Mouse (Mus musculus) embryo, embryonic 11 days (tissue): ENCODE data around the gene Plekha5.

Experiments
- DNase-seq: peaks from one replicate; pipeline ENCODE4 v3.0.0-alpha.2; 2015

Plekha5 gene

DNA sequence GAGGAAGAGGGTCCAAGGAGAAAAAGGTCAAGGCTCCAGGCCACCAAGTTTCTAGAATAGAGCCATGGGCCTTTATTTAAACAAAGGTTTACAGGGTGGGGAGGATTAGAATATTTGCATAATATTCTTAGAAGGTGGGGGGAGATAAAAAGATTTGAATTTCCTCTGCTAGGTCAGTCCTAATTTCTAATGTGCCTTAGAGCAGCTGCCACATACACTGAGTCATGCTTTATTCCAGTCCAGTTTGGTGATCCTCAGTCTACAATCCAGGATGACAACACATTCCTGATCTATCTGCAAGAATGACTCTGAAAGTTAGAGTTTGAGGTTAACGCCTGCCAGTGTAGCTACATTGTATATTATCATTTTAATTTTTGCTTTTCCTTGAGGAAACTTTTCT is 197.8 kb downstream of the Plekha5 start:
- DNase-seq, result no peak

DNA sequence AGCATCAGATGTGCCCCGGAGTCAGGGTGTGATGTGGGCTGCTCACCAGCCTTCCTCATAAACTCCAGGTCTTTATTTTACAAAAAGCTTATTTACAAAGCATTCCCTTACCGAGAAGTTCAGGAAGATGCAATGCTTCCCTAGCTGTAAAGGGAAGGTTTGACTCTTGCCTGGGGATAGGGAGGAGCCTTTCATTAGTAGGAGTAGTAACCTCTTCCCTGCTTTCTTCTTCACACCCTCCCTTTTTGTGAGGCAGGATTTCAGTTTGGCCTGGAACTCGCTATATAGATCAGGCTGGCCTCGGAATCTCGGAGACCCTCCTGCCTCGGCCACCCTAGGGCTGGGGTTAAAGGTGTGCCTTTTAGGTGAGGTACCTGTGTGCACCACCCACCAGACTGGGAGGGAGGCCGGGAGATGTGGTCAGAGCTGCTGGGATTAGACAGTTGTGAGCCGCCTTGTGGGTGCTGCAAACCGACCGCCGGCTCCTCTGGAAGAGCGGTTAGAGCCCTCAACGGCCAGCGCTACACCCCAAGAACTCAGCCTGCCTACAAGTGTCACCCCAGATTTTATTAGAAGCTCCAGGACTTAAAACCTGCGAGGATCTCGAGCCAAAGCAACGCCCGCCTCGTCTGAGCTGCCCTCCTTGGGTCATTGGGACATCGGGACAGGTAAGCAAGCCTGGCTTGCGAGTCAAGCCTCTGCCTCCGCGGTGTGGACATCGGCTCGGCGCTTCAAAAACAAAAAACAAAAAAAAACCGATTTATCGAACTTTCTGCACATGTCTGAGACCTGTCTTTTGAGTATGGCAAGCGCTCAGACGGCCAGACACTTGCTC is 198.8 kb downstream of the Plekha5 start, which contains the start of gene Aebp2:
Gene Aebp2 (plus strand): TSS at position 273 of the 835 bp plus-strand sequence.
- no peak for DNase-seq

DNA sequence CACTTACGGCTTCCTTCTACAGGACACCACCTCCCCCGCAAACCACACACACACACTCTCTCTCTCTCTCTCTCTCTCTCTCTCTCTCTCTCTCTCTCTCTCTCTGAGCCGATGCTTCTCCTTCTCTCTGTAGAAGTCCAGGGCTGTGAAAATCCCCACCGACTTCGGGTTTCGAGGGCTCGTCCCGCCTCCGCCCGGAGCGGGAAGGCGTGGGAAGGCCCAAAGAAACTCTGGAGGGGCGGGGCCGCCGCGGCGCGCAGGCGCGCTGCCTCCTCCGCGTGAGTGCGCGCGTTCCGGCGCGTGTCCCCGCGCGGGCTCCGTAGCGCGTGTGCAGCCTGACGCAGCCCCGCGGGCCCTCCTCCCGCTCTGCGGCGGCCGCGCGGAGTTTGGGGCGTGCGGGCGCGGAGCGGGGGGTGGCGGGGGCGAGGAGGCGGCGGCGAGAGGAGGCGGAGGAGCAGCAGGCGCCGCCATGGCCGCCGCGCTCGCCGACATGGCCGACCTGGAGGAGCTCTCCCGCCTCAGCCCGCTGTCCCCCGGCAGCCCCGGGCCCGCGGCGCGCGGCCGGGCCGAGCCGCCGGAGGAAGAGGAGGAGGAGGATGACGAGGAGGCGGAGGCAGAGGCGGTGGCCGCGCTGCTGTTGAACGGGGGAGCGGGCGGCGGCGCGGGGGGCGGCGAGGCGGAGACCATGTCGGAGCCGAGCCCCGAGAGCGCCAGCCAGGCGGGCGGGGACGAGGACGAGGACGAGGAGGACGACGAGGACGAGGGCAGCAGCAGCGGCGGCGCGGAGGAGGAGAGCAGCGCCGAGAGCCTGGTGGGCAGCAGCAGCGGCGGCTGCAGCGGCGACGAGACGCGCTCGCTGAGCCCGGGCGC is 199.6 kb downstream of the Plekha5 start:
- peak; percentile 96 for DNase-seq

DNA sequence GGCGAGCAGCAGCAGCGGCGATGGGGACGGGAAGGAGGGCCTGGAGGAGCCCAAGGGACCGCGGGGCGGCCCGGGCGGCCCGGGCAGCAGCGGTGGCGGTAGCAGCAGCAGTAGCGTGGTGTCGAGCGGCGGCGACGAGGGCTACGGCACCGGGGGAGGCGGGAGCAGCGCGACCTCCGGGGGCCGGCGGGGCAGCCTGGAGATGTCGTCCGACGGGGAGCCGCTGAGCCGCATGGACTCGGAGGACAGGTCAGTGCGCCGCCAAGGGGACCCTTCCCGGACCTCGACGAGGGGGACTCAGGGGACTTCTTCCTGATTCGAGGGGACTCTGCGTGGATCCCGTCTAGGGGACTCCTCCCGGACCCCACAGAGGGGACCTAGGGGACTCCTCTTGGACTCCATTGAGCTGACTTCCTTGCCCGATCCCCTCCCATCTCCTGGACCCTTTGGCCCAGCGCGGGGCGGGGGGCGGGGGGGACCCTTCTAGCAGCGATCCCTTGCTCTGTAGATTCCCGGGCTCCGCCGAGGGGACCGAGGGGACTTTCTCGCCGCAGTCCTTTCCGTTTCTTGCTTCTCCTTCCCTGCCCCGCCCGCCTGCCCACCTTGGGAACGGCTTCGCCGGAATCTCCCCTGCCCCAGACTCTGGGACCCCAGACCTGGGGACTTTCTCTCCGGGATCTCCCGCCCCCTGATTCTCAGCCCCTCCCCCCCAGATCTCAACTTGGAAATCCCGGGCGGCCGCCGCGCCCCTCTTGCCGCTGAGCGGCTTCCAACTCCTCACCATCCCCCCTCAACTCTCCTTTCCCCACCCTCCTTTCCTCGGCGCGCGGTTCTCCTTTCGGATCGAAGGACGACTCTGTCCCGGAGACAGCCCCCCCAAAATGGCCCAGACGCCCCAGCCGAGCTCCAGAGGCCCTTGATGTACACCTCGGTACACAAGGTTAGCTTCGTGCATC is 200.5 kb downstream of the Plekha5 start:
- peak; percentile 71 for DNase-seq

- DNase-seq, result no peak
Observed at GRCm38 (mm10) chr6:140629176-140629859, 205.5 kb downstream of the Plekha5 start.

DNA sequence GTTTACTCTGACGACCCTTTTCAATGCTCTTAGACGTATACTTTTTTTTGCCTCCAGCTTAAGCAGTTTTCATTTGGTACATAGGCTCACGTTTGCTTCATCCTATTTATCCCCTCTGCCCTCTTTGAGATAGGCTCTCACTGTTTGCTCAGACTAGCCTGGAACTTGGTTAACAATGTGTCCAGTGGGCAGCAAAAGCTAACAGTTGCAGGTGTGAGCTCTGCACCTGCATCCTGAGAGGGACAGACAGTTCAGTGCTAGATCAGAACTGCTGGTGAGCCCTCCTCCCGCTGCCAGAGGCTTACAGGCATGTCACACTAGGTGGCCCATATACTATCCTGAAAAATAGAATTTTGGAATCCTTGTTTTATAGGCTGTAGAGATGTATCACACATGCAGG is 206.5 kb downstream of the Plekha5 start:
- DNase-seq, result no peak

- DNase-seq, result no peak
Observed at GRCm38 (mm10) chr6:140633616-140634015, 209.8 kb downstream of the Plekha5 start.

- DNase-seq, result no peak
Observed at GRCm38 (mm10) chr6:140636290-140636689, 212.4 kb downstream of the Plekha5 start.

DNA sequence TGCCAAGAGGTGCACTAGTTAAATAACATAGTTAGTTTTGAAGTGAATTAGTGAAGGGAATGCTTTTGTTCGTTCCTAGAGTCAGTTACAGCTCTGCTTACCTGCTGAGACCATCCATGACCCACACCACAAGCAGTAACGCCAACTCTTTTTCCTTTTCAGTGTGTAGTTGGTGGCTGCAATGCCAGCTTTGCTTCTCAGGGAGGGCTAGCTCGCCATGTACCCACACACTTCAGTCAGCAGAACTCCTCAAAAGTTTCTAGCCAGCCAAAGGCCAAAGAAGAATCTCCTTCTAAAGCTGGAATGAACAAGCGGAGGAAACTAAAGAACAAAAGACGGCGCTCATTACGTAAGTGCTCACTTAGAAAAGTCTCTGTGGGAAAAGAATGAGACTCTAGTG is 218.2 kb downstream of the Plekha5 start:
- no peak for DNase-seq

DNA sequence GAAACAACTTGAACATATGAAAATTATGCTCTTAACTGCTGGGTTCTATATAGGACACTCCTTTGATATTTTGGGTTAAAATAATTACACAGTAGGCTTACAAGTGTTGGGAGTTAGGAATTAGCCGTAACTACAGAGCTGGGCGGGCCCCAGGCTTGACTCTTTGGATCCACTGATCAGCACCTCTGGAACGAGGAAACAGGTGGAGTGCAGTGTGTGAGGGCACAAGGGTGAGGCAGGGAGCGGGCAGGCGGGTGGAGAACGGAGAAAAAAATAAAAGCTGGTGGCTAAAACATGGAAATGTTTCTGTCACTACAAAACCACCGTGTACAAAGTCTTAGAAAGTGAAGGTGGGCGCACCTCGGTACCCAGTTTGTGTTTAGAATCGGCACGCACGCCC is 218.8 kb downstream of the Plekha5 start:
- no peak for DNase-seq

DNA sequence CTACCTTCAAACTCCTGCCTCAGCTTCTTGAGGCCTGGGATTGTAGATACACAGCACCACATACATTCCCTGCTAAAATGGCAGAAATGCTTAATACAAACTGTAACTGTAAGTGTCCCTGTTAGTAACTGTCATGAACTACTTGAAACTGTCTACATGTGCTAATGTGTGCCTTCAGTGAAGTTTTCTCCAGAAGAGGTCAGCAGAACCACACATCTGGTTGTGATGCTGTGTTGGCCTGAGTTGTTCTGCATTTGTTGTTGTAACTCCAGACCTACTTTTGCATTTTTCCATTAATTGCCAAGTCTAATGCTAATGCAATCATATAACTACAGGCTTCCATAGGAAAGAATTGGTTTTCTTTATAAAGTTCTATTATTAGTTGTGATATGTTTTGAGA is 222.1 kb downstream of the Plekha5 start:
- DNase-seq, result no peak
